Mouse (Mus musculus) layer of hippocampus, adult 11-12 months (tissue): ENCODE data around the gene Mapk10.

Source experiments
- DNase-seq: peaks from one replicate; pipeline ENCODE4 v3.0.0; 2022; ENCODE audit warnings: low spot score

Gene Mapk10

DNA sequence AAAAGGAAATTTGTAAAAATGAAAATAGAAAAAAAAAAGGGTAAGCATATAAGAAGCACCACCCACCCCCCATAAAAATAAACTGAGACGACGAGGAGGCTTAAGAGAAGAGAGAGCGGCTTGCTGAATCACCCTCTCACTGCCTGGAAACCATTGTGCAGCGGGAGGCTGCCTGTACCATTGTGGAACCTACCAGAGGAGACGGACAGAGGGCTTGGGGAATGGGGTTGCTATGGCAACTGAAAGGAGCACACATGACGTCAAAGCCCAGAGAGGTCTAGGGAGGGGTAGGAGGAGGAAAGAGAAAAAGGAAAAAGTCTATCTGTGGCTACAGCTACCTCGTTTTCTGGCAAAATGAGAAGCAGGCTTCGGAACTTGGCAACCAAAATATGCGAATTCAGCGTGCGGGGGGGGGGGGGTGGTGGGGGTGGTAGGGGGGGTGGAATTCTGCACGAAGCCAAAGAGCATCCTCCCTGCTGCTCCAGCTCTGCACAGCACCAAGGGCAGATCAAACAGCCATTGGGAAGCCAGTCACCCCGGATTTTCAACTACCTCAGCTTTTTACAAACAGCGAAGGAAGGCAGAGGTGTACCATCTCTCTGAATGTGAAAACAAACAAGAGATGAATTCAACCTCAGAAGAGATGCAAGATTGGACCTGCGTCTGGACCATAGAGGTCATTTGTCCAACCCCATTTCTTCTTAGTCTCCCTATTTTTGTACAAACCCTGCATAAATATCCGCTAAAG is at the start of gene Mapk10:
TSS of gene Mapk10 (minus strand) at position 234 of the 748 bp plus-strand sequence.
- DNase-seq = peak; percentile 88

DNA sequence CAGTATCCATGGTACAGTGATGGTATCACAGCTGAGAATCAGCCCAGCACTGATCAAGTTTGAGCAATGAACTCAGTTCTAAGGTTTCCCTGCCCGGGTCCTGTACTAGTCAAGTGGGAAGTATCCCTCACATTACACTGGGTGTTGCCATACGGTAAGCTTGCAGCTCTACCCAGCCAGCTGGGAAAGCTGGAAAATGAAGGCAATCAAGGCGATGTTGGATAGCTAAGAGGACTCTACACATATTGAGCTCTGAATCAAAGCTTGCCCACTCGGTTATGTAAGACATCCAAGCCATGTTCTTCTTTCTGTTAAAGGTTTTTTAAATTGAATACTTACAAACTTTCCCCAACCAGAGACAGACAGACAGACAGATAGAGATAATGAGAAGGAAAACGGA is 45.0 kb upstream of the Mapk10 start:
- DNase-seq = no peak

DNA sequence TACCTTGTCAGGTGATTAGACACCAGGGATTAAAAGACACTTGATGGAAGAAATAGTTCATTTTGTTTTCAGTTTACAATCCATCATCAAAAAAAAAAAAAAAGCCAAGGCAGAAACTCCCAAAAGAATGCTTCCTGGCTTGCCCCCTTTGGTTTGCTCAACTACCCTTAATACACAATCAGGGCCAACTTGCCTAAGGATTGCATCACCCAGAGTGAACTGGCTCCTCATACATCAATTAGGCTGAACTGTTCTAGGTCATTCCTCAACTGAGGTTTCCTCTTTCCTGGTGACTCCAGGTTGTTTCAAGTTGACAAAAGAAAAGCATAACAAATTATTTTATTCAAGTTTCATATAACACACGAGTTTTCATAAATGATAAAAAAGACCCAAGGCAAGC is 31.3 kb upstream of the Mapk10 start:
- no peak for DNase-seq

DNA sequence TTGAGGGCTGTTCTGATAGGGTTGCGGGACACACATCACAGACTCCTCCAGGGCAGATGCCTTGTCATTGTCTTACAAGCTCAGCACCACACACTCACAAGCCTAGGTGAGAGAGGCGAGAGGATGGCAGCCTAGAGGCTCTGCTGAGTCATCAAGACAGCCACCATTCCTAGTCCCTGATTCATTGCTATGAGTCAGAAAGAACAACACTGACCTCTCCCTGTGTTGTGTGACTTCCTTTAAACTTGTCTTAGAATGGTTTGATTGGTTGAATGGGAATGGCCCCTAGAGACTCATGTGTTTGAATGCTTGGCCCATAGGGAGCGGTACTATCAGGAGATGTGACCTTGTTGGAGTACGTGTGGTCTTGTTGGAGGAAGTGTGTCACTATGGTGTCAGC is 20.7 kb upstream of the Mapk10 start:
- no peak for DNase-seq

DNA sequence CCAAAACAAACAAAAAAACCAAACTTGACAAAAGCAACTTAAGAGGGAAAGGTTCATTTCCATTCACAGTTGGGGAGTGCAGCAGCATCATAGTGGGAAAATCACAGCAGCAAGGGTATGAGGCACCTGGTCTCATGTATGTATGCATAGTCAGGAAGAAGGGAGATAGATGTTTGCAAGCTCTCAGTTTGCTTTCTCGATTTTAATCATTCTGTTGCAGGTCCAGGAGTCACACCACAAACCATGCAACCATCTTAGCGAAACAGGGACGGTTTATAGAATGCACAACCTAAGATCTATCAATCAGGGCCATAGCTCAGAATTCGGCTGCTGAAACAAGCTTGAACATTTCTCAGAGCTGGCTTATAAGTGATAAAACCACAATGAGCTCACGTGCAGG is 19.2 kb upstream of the Mapk10 start:
- no peak for DNase-seq

DNA sequence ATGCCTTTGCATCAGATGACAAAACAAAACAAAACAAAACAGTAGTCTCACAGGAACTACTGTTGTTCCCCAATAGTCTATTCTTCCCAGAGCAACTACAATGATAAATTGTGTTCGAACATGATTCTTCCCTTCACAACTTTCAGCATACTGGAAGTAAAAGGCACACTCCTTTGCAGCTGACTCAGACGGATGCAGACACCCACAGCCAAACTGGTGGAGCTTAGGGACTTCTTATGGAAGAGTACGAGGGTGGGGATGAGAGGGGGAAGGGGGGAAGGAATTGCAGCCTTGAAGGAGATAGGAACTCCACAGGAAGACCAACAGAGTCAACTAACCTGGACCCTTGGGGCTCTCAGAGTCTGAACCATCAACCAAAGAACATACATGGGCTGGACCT is 18.2 kb upstream of the Mapk10 start:
- no peak for DNase-seq

DNA sequence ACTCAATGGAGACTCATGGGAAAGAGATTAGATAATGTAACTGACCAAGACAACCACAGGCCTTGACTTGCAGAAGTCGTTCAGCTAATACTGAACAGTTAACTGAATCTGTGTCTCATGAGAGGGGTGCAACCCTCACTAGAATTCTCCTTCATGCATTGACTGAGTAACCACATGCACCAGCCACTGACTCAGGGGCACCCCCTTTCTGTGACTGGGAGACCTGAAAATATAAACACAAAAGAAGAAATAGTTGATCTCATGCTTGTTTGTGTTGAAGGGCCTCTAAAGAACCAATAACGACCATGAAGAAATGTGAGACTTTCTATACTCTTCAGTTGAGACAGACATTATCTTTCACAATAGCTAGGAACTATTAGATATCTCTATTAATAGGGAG is 10.9 kb upstream of the Mapk10 start:
- DNase-seq = no peak

DNA sequence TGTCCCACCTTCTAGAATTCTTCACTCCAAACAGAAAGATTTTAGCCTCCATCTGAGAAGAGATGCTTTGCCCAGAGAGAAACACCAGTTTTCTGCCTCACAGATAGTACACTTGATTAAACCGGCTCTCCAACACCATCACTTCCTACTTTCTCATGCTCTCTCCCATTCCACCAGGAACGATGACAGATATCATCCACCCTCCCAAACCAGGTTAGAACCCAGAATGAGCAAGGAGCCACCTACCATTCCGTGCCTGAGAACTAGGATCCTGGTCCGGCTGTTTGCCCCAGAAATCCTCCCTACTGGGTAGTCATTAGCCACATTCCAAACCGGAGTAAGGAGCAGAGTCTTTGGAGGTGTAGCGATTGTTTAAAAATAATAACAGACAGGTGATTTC is 490 bp downstream of the Mapk10 start:
- peak; percentile 20 for DNase-seq

DNA sequence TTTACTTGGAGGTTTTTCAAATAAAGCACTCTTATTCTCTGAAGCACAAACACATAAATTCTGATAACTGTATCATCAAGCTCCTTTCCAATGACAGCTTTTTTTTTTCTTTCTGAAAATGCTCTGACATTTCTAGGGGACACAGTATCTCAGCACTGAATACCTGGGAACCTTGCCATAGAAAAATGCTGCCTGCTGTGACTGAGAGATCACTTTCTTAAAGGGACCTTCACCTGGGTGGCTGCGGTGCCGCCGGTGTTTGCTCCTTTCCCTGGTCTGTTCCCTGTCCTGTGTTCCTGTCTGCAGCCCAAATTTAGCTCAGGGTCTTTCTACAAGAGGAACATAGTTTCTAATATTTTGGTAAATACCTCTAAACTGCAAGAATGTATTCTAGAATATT is 1.1 kb downstream of the Mapk10 start:
- DNase-seq = peak; percentile 46

DNA sequence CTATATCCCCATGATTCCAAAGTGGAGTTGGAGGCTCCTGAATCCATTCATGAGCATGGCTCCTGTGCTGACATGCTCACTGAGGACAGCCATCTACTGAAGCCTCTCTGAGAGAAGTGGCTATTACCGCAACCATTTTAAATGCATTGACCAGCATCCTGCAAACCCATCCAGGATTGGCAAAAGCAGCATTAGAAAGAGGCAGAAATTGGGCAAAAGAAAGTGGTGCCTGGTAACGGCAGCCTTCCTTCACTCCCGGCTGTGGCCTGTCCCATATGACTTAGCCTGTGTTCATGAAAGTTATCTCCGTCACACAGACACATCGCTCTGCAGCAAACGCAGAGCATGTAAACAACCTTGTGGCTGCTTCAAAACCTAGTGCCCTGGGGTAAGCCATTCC is 1.6 kb downstream of the Mapk10 start:
- peak; percentile 18 for DNase-seq

DNA sequence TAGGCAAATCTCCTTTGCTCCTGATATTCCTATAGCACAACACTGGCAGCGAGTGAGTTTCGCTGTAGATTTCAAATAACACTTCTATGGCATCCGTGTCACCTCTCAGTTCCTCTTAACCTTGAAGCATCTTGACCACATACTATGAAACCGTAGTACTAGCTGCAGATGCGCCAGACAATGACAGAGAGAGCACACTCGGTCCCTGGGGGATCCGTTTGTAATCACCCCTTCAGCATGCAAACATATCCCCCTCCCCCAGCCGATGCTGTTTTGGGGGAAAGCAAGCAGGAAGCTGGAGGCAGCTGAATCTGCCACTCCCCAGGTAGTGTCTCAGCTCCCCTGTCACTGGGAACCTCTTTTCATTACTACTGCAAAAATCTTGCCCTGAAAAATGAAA is 2.3 kb downstream of the Mapk10 start:
- no peak for DNase-seq

DNA sequence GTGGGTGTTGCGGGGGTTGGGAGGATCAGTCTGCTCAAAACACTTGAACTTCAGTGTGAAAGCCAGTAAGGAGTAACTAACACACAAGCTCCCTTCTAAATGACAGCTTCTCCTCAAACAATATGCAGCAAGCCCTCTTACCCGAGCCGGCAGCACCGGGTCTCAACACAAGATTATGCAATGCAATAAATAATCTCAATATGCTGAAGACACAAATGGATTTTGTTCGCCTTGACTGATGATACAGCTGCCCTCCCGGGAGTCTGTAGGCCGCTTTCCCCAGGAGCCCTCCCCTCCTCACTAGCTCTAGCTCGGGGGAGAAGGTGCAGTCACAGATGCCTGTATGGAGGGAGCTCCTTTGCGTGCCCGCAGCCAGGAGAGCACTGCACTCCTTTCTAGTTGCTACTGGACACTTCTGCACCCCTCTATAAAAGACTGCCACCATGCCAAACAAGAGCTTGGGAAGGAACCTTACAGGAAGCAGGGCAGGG is 3.1 kb downstream of the Mapk10 start:
- peak; percentile 41 for DNase-seq

DNA sequence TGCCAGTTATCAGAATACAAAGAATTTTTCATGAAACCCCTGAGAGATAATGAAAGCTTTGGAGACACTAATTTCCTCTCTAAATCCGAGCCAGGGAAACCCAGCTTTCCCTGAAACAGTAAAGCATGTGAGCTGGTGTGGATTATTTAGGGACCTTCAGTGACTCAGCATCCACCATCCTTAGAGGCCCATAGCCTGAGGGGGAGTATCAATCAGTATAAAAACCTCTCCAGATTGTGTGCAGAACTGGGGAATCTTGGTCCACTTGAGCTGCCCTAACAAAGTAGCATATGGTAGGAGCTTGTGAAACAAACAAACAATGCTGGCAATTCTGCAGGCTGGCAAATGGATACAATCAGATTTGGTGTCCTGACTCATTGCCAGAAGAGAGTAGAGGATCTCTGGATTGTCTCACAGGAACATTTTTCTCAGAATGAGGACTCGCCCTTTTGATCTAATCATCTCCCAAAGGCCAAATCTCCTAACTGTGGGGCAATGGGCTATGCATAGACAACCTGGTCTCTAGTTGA is 13.3 kb downstream of the Mapk10 start:
- no peak for DNase-seq

DNA sequence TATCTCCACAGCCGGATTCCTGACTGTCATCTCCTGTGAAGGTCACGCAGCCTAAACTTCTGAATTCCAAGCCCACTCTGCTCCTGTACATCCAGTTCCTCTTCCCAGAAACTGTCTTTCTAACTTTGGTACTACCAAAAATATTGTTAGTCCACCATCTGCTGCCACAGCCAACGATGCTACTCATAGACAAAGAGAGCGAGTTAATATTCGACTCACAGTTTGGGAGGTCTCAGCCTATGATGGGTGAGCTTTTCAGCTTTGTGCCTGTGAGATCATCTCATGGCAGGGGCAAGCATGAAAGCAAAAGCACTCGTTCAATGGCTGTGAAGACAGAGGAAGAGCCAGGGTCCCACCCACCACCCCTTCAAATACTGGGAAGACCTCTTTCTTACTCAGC is 16.6 kb downstream of the Mapk10 start:
- DNase-seq = no peak

DNA sequence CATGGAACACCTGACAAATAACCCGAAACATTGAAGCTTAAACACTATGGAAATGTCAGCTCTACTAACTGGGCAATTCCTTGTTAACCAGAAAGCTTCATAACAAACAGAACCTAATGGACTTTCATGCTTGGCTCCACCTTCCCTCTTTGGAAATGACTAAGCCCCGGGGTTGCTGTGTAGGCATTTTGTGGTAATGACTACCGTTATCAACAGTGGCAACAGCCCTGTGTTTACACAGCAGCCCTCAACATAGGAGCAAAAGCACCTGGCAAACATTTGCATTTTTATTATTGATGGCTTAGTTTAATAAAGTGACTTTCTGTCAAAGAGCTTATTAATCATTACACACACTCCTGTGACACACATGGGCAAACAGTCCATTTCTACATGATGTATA is 17.4 kb downstream of the Mapk10 start:
- no peak for DNase-seq

DNA sequence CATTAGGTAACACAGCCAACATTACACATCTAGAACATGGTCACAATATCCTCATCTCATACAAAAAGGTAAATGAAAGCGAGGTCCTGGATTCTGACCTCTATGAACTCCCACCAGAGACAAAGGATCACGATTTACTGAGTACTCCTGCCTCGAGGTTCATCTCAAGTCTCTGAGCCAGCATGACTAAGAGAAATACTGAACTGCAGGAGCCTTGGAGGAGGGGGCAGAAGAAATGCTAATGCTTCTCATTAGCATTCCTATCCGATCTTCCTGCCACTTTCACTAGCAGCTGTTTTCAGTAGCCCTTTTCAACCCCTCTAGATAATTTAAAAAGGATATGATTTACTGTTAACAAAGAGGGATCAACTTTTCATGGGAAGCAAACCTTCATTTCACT is 19.6 kb downstream of the Mapk10 start:
- no peak for DNase-seq

DNA sequence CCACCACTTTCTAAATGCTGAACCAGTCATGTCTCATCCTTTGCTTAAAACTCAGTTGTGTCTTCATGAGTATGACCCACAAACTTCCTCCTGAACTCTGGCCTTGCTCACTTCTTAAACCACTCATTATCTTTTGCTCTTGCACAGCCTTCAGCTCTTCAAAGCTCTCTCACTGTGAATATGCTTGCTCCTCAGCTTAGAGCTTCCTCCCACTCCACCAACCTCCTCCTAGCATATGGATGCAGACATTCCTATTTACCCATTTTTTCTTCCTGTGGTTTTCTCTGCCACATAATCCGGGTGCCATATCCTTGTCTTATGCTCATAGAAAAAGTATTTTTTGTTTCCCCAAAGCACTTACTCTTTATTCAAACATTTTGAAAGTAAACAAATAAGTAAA is 26.9 kb downstream of the Mapk10 start:
- DNase-seq = no peak

DNA sequence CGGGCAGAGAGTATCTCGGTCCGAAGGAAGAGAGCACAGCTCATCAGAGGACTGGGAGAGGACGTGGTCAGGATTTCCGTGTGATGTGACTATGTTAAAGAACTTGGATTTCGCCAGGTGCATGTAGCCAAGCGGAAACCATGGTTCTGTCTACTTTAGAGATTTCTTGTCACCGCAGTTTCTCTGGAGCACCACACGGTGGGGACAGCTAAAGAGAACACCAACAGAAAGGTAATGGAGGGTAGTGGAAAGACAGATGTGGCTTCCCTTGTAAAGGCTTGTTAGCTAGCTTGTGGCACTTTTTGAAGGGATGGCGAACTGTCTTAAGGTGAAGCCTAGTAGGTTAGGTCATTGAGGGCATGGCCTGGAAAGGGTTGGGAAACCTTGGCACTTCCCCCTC is 29.5 kb downstream of the Mapk10 start:
- DNase-seq = no peak

DNA sequence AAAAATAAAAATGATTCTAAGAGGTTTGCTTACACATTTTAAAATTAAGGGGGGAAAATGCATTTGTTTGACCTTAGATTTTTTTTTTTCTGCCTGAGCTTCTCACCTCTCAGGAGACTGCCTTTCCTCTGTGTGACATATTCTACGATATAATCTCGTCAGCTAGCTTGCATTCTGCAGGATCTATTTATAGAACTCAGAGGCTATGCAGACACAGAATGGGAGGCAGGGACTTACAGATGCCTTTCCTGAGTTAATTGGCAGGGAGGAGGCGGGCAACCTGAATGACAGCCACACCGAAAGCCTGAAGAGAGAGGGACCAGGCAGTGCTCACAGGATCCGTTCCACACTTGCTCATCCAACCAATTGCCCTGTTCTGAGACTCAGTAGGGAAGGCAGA is 34.1 kb downstream of the Mapk10 start:
- no peak for DNase-seq

DNA sequence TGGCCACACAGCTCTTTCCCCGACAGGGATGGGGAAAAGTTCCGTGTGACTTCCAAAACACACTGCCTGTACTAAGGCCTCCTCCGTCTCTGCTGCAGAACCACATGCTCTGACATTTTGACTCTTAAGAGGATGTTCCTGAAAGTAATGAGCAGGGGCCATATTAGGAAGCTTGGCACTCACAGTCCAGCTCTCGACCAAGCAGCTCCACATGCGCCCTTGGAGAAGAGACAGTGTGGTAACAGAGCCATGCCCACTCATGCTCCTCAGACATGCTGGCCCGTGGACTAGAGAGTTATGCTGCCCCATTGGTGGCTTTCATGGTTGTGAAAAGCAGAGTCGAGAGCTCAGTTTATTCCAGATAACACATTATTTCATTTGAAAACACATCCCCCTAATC is 35.1 kb downstream of the Mapk10 start:
- no peak for DNase-seq

DNA sequence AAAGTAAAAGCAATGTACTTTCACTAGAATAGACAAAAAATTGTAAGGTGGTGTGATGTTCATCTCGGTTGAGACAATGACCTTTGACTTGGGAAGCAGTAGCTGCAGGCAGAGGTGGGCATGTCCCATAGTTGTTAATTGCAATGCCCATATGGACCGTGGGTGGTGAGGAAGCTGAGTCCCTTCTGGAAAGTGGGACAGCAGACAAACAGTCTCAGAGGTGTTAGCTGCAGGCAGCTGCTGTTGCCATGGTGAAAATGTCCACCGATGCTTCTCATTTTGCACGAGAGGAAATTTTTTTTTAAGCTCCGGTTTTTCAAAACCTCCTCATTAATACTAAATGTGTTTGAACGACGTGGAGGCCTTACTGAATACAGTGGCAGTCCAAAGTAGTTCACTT is 36.5 kb downstream of the Mapk10 start:
- peak; percentile 64 for DNase-seq

DNA sequence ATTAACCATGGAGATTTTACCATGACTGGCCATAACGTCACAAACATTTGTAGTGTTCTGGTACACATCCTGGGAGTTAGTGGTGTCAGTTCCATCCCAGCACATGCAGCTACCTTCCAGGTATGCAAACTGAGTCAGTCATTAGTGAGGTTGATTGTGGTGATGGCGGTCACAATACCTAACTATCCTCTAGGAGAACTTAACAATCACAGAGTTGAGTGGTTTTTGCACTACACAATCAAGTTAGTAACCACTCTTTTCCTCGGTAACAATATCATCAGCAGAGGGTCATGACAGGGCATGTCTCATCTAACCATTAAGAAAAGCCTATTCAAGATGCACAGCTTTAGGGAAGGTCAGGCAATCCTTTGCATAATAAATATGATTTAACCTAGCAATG is 39.9 kb downstream of the Mapk10 start:
- no peak for DNase-seq

DNA sequence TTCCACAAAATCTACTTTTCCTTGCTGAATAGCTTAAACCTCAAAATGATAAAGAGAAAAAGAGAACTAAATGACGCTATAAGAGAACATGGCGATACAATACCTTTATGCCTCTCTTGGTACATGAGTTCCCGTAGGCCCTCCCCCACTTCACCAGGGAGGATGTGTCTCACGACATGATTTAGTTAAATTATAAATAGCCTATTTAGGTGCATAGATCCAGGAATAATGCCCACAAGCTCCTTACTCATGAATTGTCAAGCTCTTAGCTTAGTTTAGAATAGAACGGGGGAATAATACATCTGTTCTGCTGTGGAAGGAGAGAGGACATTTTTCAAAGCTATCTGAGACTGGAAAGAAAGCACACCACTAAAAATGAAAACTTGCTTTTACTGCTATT is 43.8 kb downstream of the Mapk10 start:
- no peak for DNase-seq

DNA sequence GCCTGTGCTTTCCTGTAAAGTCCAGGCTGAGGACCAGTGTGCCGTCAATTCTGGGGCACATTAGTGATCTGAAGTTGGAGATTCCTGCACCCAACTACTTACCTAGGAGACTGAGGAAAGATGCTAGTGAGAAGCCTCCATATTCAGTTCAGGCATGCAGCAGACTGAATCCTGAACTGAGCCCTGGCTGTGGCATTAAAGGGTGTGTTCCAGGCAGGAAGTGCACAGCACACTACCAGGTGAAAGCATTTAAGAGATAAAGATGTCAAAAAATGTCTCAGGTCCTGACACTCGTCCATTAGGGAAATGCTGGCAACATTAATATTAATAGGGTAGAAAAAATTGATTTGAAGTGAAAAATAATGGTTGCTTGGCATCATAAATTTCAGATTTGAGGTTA is 44.4 kb downstream of the Mapk10 start:
- no peak for DNase-seq
